Mouse (Mus musculus): ENCODE data around the gene Tex12. TPM values are rescaled to one million over a fixed set of nuclear protein-coding genes. Genes with fewer than 3 reads are reported as not detected.

The Tex12 gene
- total RNA-seq, 2 experiments from 2014 or later, result not detected

DNA sequence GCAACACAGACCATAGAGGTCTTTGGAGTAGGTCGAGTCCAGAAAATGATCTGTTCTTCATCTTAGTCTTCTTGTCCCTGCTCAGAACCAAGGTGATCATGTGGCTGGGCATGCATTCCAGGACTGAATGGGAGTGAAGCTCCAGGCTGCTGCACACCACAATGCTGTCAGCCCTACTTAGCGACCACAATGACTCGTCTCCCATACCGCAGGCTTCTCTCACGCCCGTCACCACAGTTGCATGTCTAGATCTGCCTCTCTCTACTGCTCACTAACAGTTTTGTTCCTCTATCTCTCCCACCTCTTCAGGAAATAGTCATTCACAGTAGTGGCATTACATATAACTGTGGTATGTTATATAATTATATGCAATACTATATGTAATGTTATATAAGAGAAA, 40.4 kb downstream of the Tex12 start:
- peak; percentile 77 for ATAC-seq (ENCODE audit: poor library complexity, severe bottlenecking)

DNA sequence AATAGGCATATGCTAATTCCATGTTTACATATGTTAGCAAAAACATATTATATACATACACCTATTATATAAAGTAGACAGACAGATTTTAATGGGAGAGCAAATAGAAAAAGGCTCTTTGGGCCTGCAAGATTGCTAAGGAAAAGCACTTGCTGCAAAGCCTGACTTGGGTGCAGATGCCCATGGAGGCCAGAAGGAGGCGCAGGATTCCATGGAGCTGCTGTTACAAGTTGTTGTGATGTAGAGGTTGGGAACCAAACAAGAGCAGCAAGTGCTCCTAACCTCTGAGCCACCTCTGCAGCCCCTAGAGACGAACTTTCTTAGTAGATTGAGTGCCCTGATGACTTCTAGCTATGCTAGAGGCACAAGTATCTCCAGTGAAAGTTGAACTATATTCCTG, 42.3 kb downstream of the Tex12 start:
- ATAC-seq (ENCODE audit: poor library complexity, severe bottlenecking), result no peak

DNA sequence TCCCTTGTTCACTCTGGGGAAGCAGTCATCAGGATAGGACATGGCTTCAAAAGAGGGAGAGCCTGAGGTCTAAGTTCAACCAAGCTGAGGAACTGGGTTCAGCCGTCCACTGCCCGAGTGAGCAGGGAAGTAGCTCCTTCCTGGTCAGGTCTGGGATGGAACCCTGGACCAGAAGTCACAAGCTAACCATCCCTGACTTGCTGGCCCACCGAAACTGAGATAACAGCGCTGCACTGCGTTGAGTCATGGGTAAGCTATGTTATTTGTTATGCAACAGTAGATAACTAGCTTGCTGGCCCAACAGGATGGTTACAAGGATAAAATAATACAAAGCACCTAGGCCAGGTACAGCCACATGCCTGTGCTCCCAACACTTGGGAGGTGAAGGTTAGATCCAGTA, 45.7 kb downstream of the Tex12 start:
- no peak for ATAC-seq (ENCODE audit: poor library complexity, severe bottlenecking)

DNA sequence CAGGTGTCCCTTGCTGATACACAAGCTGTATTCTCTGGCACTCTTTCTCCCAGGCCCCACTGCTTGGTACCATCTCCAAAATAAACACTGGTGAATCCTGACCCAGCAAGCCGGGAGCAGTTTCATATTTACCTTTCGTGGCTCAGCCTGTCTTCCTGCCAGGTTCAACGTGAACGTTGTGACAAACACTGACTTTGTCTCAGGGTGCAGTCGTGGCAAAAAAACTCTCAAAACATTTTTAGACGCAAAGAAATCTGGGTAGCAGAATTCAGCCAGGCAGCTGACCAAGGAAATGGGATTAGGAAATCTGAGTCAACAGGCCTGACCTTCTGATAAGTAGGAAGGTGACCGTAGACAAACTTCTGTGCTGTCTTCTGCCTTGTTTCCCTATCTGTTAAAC, 53.6 kb downstream of the Tex12 start:
- ATAC-seq (ENCODE audit: poor library complexity, severe bottlenecking), result no peak

Other genes with a start within 250 kb of the Tex12 start
- gene Rpl10-ps3, start 216.4 kb downstream of the Tex12 start, total RNA-seq (2015), result 1,226 and 1,246 TPM in 2 replicates
- gene Rpl10-ps3, start 216.4 kb downstream of the Tex12 start, total RNA-seq (2017), result 95.0 and 249 TPM in 2 replicates
- gene Plet1, start 66.8 kb downstream of the Tex12 start, total RNA-seq (2015), result not detected in 2 replicates
- not detected in 2 replicates for gene Plet1, start 66.8 kb downstream of the Tex12 start, total RNA-seq (2017)
- gene Pts, start 32.6 kb downstream of the Tex12 start, total RNA-seq (2015), result 97.1 and 106 TPM in 2 replicates
- 61.2 and 67.4 TPM in 2 replicates for gene Pts, start 32.6 kb downstream of the Tex12 start, total RNA-seq (2017)
- gene Il18, start 6.5 kb downstream of the Tex12 start, total RNA-seq (2015), result 9.9 and 20.1 TPM in 2 replicates
- gene Il18, start 6.5 kb downstream of the Tex12 start, total RNA-seq (2017), result 10.2 and 14.5 TPM in 2 replicates
- gene Bco2, start 6.1 kb downstream of the Tex12 start, total RNA-seq (2015), result 0.39 and 0.49 TPM in 2 replicates
- gene Bco2, start 6.1 kb downstream of the Tex12 start, total RNA-seq (2017), result 0.85 and 1.6 TPM in 2 replicates
- 165 and 185 TPM in 2 replicates for gene Sdhd, start 42.5 kb upstream of the Tex12 start, total RNA-seq (2015)
- 130 and 132 TPM in 2 replicates for gene Sdhd, start 42.5 kb upstream of the Tex12 start, total RNA-seq (2017)
- 78.7 and 89.2 TPM in 2 replicates for gene Timm8b, start 42.6 kb upstream of the Tex12 start, total RNA-seq (2015)
- 163 and 189 TPM in 2 replicates for gene Timm8b, start 42.6 kb upstream of the Tex12 start, total RNA-seq (2017)
- 0.48 TPM in 1 of 2 replicates, not detected in the other for gene Pih1d2, start 56.0 kb upstream of the Tex12 start, total RNA-seq (2015)
- 0.40 TPM in 1 of 2 replicates, not detected in the other for gene Pih1d2, start 56.0 kb upstream of the Tex12 start, total RNA-seq (2017)
- 19.6 and 26.2 TPM in 2 replicates for gene Nkapd1, start 56.1 kb upstream of the Tex12 start, total RNA-seq (2015)
- gene Nkapd1, start 56.1 kb upstream of the Tex12 start, total RNA-seq (2017), result 22.4 and 25.3 TPM in 2 replicates
- gene Dlat, start 98.5 kb upstream of the Tex12 start, total RNA-seq (2015), result 27.6 and 28.5 TPM in 2 replicates
- gene Dlat, start 98.5 kb upstream of the Tex12 start, total RNA-seq (2017), result 21.7 and 34.4 TPM in 2 replicates
- not detected in 2 replicates for gene Dixdc1, start 178.2 kb upstream of the Tex12 start, total RNA-seq (2015)
- not detected in 2 replicates for gene Dixdc1, start 178.2 kb upstream of the Tex12 start, total RNA-seq (2017)
- not detected in 2 replicates for gene 2310030G06Rik, start 185.2 kb upstream of the Tex12 start, total RNA-seq (2015)
- not detected in 2 replicates for gene 2310030G06Rik, start 185.2 kb upstream of the Tex12 start, total RNA-seq (2017)
- gene Cryab, start 190.0 kb upstream of the Tex12 start, total RNA-seq (2015), result 1.8 and 3.9 TPM in 2 replicates
- gene Cryab, start 190.0 kb upstream of the Tex12 start, total RNA-seq (2017), result 0.62 and 3.1 TPM in 2 replicates
- not detected in 2 replicates for gene Hspb2, start 191.0 kb upstream of the Tex12 start, total RNA-seq (2015)
- gene Hspb2, start 191.0 kb upstream of the Tex12 start, total RNA-seq (2017), result not detected in 2 replicates
- 5.8 and 6.4 TPM in 2 replicates for gene Fdxacb1, start 206.9 kb upstream of the Tex12 start, total RNA-seq (2015)
- gene Fdxacb1, start 206.9 kb upstream of the Tex12 start, total RNA-seq (2017), result 4.7 and 4.8 TPM in 2 replicates
- 13.1 and 14.3 TPM in 2 replicates for gene Alg9, start 213.7 kb upstream of the Tex12 start, total RNA-seq (2015)
- 13.4 and 15.1 TPM in 2 replicates for gene Alg9, start 213.7 kb upstream of the Tex12 start, total RNA-seq (2017)
- 14.7 and 15.1 TPM in 2 replicates for gene 1110032A03Rik, start 214.2 kb upstream of the Tex12 start, total RNA-seq (2015)
- 10.6 and 14.2 TPM in 2 replicates for gene 1110032A03Rik, start 214.2 kb upstream of the Tex12 start, total RNA-seq (2017)

Measured in megakaryocyte, adult 5-6 weeks (primary cell).